Mouse (Mus musculus) adrenal gland, adult 8-10 months (tissue): ENCODE results near the gene Mettl7a1. TPM values are rescaled to one million over a fixed set of nuclear protein-coding genes. Genes with fewer than 3 reads are reported as not detected.
"Not testable (repeated sequence)": the region's sequence is repeated elsewhere in the genome, so short reads cannot be mapped to it uniquely, and the experiment has no call there.

Experiments used
- DNase-seq: peaks from one replicate; pipeline ENCODE4 v3.0.0; 2022
- total RNA-seq, 4 experiments: library from RNA; stranded (reverse); gene quantifications; 2 replicates each; pipeline ENCODE4 v1.2.4; 2022

Gene Mettl7a1
- total RNA-seq, 4 experiments from 2014 or later, result 80.4 to 134 (median 120) TPM

- no peak for DNase-seq
Observed at GRCm38 (mm10) chr15:100345484-100345883, 41.5 kb downstream of the Mettl7a1 start.

GRCm38 (mm10) chr15:100346761-100347160 lies 42.8 kb downstream of the Mettl7a1 start:
- DNase-seq, result no peak

GRCm38 (mm10) chr15:100349496-100349895 lies 45.6 kb downstream of the Mettl7a1 start:
- DNase-seq, result no peak

- no peak for DNase-seq
Observed at GRCm38 (mm10) chr15:100351501-100352060, 47.6 kb downstream of the Mettl7a1 start.

GRCm38 (mm10) chr15:100352711-100353250 lies 48.8 kb downstream of the Mettl7a1 start, which contains the start of the genes Methig1 and Mettl7a2:
Gene Methig1 (plus strand): TSS chr15:100353149.
Gene Mettl7a2 (plus strand): TSS chr15:100353200.
- no peak for DNase-seq

- DNase-seq, result not testable (repeated sequence)
Observed at GRCm38 (mm10) chr15:100353399-100353798, 49.5 kb downstream of the Mettl7a1 start.

GRCm38 (mm10) chr15:100355876-100356275 lies 51.9 kb downstream of the Mettl7a1 start:
- no peak for DNase-seq

GRCm38 (mm10) chr15:100364242-100364641 lies 60.3 kb downstream of the Mettl7a1 start, which contains the start of gene Higd1c:
Gene Higd1c (plus strand): TSS chr15:100364542.
- no peak for DNase-seq

GRCm38 (mm10) chr15:100365967-100366366 lies 62.0 kb downstream of the Mettl7a1 start:
- DNase-seq, result not testable (repeated sequence)

- DNase-seq, result no peak
Observed at GRCm38 (mm10) chr15:100367119-100367518, 63.2 kb downstream of the Mettl7a1 start.

- DNase-seq, result no peak
Observed at GRCm38 (mm10) chr15:100375066-100375465, 71.1 kb downstream of the Mettl7a1 start.

- DNase-seq, result not testable (repeated sequence)
Observed at GRCm38 (mm10) chr15:100377847-100378505, 74.0 kb downstream of the Mettl7a1 start.

Other genes with a start within 250 kb of the Mettl7a1 start
- 10 to 100 TPM; 61.9 to 72.1 (median 66.3) TPM for gene Atf1, start 76.3 kb upstream of the Mettl7a1 start, total RNA-seq
- gene Tmprss12, start 23.3 kb upstream of the Mettl7a1 start, total RNA-seq, result not detected
- under 1 TPM in 2 of 4 experiments, not detected in 2; 0.27 to 0.31 TPM for gene Mettl7a3, start 30.8 kb downstream of the Mettl7a1 start, total RNA-seq
- gene Methig1, start 49.0 kb downstream of the Mettl7a1 start, total RNA-seq, result under 1 TPM; 0.41 to 0.98 (median 0.71) TPM
- 1 to 10 TPM; 1.5 to 3.3 (median 2.5) TPM for gene Mettl7a2, start 49.1 kb downstream of the Mettl7a1 start, total RNA-seq
- gene Higd1c, start 60.4 kb downstream of the Mettl7a1 start, total RNA-seq, result 1 to 10 TPM in 2 of 4 experiments, not detected in 2; 1.0 to 1.7 TPM
- under 1 TPM; 0.09 to 0.28 (median 0.26) TPM for gene Gm5475, start 118.0 kb downstream of the Mettl7a1 start, total RNA-seq
- gene Slc11a2, start 120.9 kb downstream of the Mettl7a1 start, total RNA-seq, result 100 to 1,000 TPM; 110 to 151 (median 127) TPM
- 100 to 1,000 TPM in 3 of 4 experiments, 10 to 100 TPM in 1; 77.8 to 122 (median 108) TPM for gene Letmd1, start 164.9 kb downstream of the Mettl7a1 start, total RNA-seq
- gene Csrnp2, start 191.3 kb downstream of the Mettl7a1 start, total RNA-seq, result 1 to 10 TPM; 5.7 to 8.5 (median 6.7) TPM
- gene Tfcp2, start 247.9 kb downstream of the Mettl7a1 start, total RNA-seq, result 10 to 100 TPM; 25.6 to 38.0 (median 30.8) TPM